Mouse (Mus musculus) adrenal gland, postnatal 4 days (tissue): ENCODE measurements around the gene Nat8f1. TPM values are rescaled to one million over a fixed set of nuclear protein-coding genes. Genes with fewer than 3 reads are reported as not detected.

ENCODE experiments used
- total RNA-seq, 2 experiments: library from RNA; stranded (reverse); gene quantifications; 2 replicates each; pipeline ENCODE4 v1.2.3; 2021

The Nat8f1 gene
- total RNA-seq, 2 experiments from 2014 or later = 36.4 to 36.9 TPM

Other genes starting within 250 kb of the Nat8f1 start
- gene Nat8f7, start 202.5 kb downstream of the Nat8f1 start, total RNA-seq = 1 to 10 TPM in 1 of 2 experiments, under 1 TPM in 1; 0.67 to 1.0 TPM
- under 1 TPM; 0.23 to 0.39 TPM for gene Nat8f3, start 149.9 kb downstream of the Nat8f1 start, total RNA-seq
- gene Nat8f6, start 94.7 kb downstream of the Nat8f1 start, total RNA-seq = under 1 TPM; 0.28 to 0.45 TPM
- 1 to 10 TPM in 1 of 2 experiments, under 1 TPM in 1; 0.31 to 1.0 TPM for gene Nat8f5, start 94.7 kb downstream of the Nat8f1 start, total RNA-seq
- gene Nat8, start 83.6 kb downstream of the Nat8f1 start, total RNA-seq = 1 to 10 TPM in 1 of 2 experiments, under 1 TPM in 1; 0.85 to 1.6 TPM
- 1 to 10 TPM; 1.1 to 1.2 TPM for gene Nat8f2, start 46.5 kb downstream of the Nat8f1 start, total RNA-seq
- gene Nat8f4, start 10.8 kb downstream of the Nat8f1 start, total RNA-seq = 10 to 100 TPM; 15.0 to 18.0 TPM
- 10 to 100 TPM; 61.8 to 65.7 TPM for gene Tprkb, start 3.8 kb downstream of the Nat8f1 start, total RNA-seq
- 100 to 1,000 TPM in 1 of 2 experiments, 10 to 100 TPM in 1; 96.9 to 102 TPM for gene Dusp11, start 46.0 kb upstream of the Nat8f1 start, total RNA-seq
- gene Figla, start 100.5 kb upstream of the Nat8f1 start, total RNA-seq = not detected
- 10 to 100 TPM in 1 of 2 experiments, 1 to 10 TPM in 1; 9.7 to 18.2 TPM for gene Add2, start 113.0 kb upstream of the Nat8f1 start, total RNA-seq